Mouse (Mus musculus): Measurements from ENCODE around the gene Lrrc45. TPM values are rescaled to one million over a fixed set of nuclear protein-coding genes. Genes with fewer than 3 reads are reported as not detected.

Lrrc45 gene
- polyA plus RNA-seq, 1 experiment from 2014 or later = 44.1 TPM

DNA sequence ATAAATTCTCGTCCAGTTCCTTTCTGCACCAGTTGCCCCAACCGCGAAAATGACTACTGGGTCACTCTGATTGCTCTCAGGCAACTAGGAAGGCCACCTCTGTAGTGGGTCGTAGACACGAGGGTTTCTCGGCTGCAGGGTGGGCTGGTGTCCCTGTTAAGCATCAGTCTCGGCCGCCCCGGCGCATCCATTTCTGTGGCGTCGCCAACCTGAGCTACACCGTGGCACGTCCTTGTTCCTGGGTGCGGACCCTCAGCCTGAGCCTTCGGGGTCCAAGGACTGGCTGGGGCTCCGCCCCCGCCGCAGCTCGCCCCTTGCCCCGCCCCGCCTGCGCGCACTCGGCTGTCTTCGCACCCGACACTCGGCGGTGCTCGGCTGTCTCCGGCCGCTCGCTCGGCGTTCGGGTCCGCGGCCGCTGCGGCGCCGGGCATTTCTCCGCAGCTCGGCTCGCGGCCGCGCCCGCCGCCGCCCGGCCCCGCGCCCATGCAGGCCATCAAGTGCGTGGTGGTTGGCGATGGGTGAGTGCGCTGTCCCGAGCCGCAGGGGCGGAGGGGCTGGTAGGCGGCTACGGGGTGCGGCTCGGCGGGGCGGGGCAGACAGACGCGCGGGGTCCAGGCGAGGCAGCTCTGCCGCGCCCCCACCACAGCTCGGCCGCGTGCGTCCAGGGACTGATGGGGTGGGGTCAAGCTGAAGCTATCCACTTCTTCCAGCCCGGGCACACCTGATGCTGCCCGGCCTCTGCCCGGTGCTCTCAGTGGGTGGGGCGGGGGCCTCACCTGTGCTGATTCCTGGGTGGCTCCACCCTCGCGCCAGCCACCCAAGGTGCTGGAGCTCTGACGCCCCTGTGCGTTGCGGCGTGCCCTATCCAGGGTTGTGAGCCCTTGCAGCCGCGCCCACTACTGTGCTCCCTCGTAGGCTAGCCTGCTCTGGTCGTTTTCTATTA lies 7.7 kb downstream of the Lrrc45 start, which contains the start of gene Rac3:
Gene Rac3, plus strand, starts transcription at position 347 of the 943 bp plus-strand sequence.
- Histone ChIP-seq H3K27ac (ENCODE audit: low read depth) (peak within 1 kb of the TSS; percentile 46; the same call in 1 of the 2 replicates), H3K36me3 (ENCODE audit: insufficient read depth) (peaks cover 35% of the 10 kb centered on the region), H3K9ac (peak within 1 kb of the TSS; percentile 68), H3K4me3 (ENCODE audit: low read depth, low read length) (peak within 1 kb of the TSS; percentile 61), H3K4me1 (ENCODE audit: insufficient read depth) (0 out of 2 replicates have a peak, but pooled peaks cover 5% of the 10 kb centered on the region), H3K4me2 (peak within 1 kb of the TSS; percentile 99), H3K27me3 (ENCODE audit: insufficient read depth, low read length) (no peaks in the 10 kb centered on the region), H3K9me3 (ENCODE audit: low read depth, low read length) (no peaks in the 10 kb centered on the region)
- no peak for TF ChIP-seq CTCF (IDR thresholded peaks at IDR 0.05; ENCODE audit: low read depth)
- WGBS = 1% methylated on average over 90 of the region's 90 CpGs
- peak; percentile 74 for ATAC-seq (ENCODE audit: insufficient read depth)
- peak; percentile 89 for DNase-seq

DNA sequence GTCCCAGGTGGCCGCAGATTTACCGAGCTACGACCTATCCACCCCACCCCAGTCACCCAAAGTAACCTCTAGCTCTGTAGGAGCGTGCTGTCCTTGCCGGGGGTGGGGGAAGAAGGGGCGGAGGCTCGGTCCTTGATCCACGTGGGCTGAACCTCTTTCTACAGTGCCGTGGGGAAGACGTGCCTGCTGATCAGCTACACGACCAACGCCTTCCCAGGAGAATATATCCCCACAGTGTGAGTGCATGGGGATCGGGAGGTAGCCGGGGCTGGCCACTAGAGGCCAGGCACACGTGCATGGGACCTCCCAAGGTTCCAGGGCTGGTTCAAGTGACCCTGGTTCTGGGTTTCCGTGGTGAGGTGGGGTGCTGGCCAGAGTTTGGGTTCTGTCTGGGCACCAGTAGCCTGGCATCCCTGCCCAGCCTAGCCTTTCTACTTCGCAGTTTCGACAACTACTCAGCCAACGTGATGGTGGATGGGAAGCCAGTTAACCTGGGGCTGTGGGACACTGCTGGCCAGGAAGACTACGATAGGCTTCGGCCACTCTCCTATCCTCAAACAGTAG lies 8.4 kb downstream of the Lrrc45 start:
- peak overlapping the region; percentile 68 for H3K9ac ChIP-seq
- H3K36me3 ChIP-seq (ENCODE audit: insufficient read depth) = peaks cover 30% of the 10 kb centered on the region
- H3K27me3 ChIP-seq (ENCODE audit: insufficient read depth, low read length) = no peaks in the 10 kb centered on the region
- TF ChIP-seq CTCF (IDR thresholded peaks at IDR 0.05; ENCODE audit: low read depth) = peak; percentile 41
- no peak for DNase-seq
- peak overlapping the region; percentile 99 for H3K4me2 ChIP-seq
- WGBS = 17% methylated on average over 21 of the region's 21 CpGs
- peak overlapping the region; percentile 61 for H3K4me3 ChIP-seq (ENCODE audit: low read depth, low read length)
- 0 out of 2 replicates have a peak, but pooled peaks cover 5% of the 10 kb centered on the region for H3K4me1 ChIP-seq (ENCODE audit: insufficient read depth)
- H3K27ac ChIP-seq (ENCODE audit: low read depth) = no peak overlapping the region
- no peaks in the 10 kb centered on the region for H3K9me3 ChIP-seq (ENCODE audit: low read depth, low read length)
- peak; percentile 5; the same call in 1 of the 2 replicates for ATAC-seq (ENCODE audit: insufficient read depth)

DNA sequence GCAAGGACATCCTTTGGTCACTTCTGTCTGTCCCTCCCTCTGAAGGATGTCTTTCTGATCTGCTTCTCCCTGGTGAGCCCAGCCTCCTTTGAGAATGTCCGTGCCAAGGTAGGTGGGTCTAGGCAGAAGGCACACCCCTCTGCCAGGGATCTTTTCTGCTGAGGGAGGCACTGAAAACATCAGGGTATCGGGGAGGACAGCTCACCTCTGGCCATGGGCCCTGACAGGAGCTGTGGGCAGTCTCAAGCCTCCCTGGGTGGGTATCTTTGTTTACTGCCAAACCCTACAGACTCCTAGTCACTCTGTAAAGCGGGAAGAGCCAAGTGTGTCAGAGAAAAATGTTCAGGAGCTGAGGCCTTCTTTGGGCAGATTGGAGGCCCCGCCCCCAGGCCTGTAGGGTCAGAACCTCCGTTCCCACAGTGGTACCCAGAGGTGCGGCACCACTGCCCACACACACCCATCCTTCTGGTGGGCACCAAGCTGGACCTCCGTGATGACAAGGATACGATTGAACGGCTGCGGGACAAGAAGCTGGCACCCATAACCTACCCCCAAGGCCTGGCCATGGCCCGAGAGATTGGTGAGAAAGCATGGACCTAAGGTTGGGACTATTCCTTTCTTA lies 9.1 kb downstream of the Lrrc45 start:
- DNase-seq (no peak), ATAC-seq (ENCODE audit: insufficient read depth) (no peak)
- H3K9me3 ChIP-seq (ENCODE audit: low read depth, low read length) = no peaks in the 10 kb centered on the region
- 83% methylated on average over 11 of the region's 11 CpGs for WGBS
- peak overlapping the region; percentile 99 for H3K4me2 ChIP-seq
- no peak overlapping the region for H3K4me3 ChIP-seq (ENCODE audit: low read depth, low read length)
- H3K4me1 ChIP-seq (ENCODE audit: insufficient read depth) = 0 out of 2 replicates have a peak, but pooled peaks cover 5% of the 10 kb centered on the region
- no peaks in the 10 kb centered on the region for H3K27me3 ChIP-seq (ENCODE audit: insufficient read depth, low read length)
- peaks cover 23% of the 10 kb centered on the region for H3K36me3 ChIP-seq (ENCODE audit: insufficient read depth)
- H3K27ac ChIP-seq (ENCODE audit: low read depth) = no peak overlapping the region
- TF ChIP-seq CTCF (IDR thresholded peaks at IDR 0.05; ENCODE audit: low read depth) = no peak
- H3K9ac ChIP-seq = no peak overlapping the region

DNA sequence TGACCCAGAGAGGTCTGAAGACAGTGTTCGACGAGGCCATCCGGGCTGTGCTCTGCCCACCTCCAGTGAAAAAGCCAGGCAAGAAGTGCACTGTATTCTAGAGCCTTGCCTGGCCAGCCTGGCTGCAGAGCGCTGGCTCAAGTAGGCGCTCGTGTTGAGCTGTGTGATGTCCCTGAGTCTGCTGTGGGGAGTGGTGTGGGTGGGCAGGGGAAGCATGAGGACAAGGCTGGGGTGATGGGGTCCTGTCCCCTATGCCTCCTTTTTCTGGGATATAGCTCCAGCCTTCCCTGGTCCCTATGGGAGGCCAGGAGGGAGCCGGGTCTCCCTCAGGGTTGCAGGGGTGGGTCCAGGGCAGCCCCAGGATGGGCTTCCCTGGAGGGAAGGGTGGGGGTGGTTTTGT lies 9.8 kb downstream of the Lrrc45 start:
- peaks cover 16% of the 10 kb centered on the region for H3K36me3 ChIP-seq (ENCODE audit: insufficient read depth)
- WGBS = 84% methylated on average over 7 of the region's 7 CpGs
- no peak for TF ChIP-seq CTCF (IDR thresholded peaks at IDR 0.05; ENCODE audit: low read depth)
- ATAC-seq (ENCODE audit: insufficient read depth) (no peak), DNase-seq (no peak)
- no peak overlapping the region for H3K4me2 ChIP-seq
- no peaks in the 10 kb centered on the region for H3K27me3 ChIP-seq (ENCODE audit: insufficient read depth, low read length)
- 0 out of 2 replicates have a peak, but pooled peaks cover 5% of the 10 kb centered on the region for H3K4me1 ChIP-seq (ENCODE audit: insufficient read depth)
- H3K4me3 ChIP-seq (ENCODE audit: low read depth, low read length) = no peak overlapping the region
- no peak overlapping the region for H3K27ac ChIP-seq (ENCODE audit: low read depth)
- no peaks in the 10 kb centered on the region for H3K9me3 ChIP-seq (ENCODE audit: low read depth, low read length)
- no peak overlapping the region for H3K9ac ChIP-seq

DNA sequence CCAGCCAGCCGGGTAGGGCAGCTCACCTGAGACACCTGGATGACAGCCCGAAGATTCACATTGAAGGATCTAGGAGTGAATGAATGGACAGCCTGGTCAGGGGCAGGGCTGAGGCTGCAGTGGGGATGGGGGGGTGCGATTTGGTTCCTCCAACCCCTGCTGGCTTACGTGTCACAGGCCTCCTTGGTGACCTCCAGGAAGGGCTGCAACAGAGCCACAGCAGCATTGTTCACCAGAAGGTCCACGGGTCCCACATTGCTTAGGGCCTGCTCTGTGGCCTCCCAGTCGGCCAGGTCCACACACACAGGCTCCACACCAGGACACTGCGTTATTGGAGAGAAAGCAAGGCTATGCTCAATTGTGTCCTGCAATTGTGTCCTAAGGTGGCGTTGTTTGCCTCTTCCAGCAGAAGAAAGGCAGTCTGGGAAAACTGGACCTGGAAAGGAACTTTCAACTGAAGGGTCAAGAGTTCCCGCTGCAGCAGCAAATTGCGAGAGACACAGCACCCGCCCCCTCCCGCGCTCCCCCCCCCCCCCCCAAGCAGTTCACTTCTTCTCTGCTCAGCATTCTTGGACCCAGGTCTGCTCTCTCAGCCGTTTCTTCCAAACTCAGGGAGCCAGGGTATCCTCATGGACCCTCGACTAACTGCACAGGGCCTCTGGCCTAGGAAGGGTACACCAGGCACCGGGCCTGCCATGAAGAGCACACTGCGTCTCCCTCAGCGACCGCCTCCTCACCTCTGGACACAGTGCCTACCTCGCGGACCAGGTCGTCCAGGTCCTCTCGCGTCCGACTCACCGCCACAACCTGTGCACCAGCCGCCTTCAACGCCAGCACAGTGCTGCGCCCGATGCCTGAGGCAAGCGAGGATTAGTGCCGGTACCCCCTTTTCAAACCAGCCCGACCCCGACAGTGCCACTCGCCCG lies 12.8 kb downstream of the Lrrc45 start:
- no peaks in the 10 kb centered on the region for H3K27me3 ChIP-seq (ENCODE audit: insufficient read depth, low read length)
- 0 out of 2 replicates have a peak overlapping the region, but pooled peaks have one; percentile 12 for H3K27ac ChIP-seq (ENCODE audit: low read depth)
- TF ChIP-seq CTCF (IDR thresholded peaks at IDR 0.05; ENCODE audit: low read depth) = no peak
- no peaks in the 10 kb centered on the region for H3K36me3 ChIP-seq (ENCODE audit: insufficient read depth)
- H3K9ac ChIP-seq = peak overlapping the region; percentile 58
- H3K9me3 ChIP-seq (ENCODE audit: low read depth, low read length) = no peaks in the 10 kb centered on the region
- peak overlapping the region; percentile 84 for H3K4me2 ChIP-seq
- H3K4me1 ChIP-seq (ENCODE audit: insufficient read depth) = 0 out of 2 replicates have a peak, but pooled peaks cover 2% of the 10 kb centered on the region
- DNase-seq (no peak), ATAC-seq (ENCODE audit: insufficient read depth) (peak; percentile 49)
- peak overlapping the region; percentile 58 for H3K4me3 ChIP-seq (ENCODE audit: low read depth, low read length)
- 16% methylated on average over 36 of the region's 36 CpGs for WGBS

DNA sequence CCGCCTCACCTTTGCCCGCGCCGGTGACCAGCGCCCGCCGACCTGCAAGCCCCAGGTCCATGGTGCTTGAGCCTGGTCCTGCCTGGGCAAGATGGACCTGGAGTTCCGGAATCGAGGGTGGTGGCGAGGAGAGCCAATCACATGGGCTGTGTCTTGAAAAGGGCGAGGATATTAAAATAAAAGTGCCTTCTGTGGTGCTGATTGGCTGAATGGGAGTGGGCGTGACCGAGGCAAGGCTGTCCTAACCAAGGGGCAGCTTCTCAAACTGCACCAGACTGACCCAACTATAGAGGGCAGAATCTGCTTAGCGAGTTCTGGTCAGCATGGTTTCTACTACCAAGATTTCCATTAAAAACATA lies 13.4 kb downstream of the Lrrc45 start, which contains the start of gene Dcxr:
Gene Dcxr, minus strand, starts transcription at position 113 of the 359 bp plus-strand sequence.
- WGBS = 1% methylated on average over 14 of the region's 14 CpGs
- H3K9me3 ChIP-seq (ENCODE audit: low read depth, low read length) = no peaks in the 10 kb centered on the region
- peak within 1 kb of the TSS; percentile 58 for H3K9ac ChIP-seq
- TF ChIP-seq CTCF (IDR thresholded peaks at IDR 0.05; ENCODE audit: low read depth) = peak; percentile 67
- peak within 1 kb of the TSS; percentile 58 for H3K4me3 ChIP-seq (ENCODE audit: low read depth, low read length)
- 0 out of 2 replicates have a peak within 1 kb of the TSS, but pooled peaks have one; percentile 12 for H3K27ac ChIP-seq (ENCODE audit: low read depth)
- ATAC-seq (ENCODE audit: insufficient read depth) = peak; percentile 89
- H3K27me3 ChIP-seq (ENCODE audit: insufficient read depth, low read length) = no peaks in the 10 kb centered on the region
- DNase-seq = peak; percentile 94
- no peaks in the 10 kb centered on the region for H3K36me3 ChIP-seq (ENCODE audit: insufficient read depth)
- 0 out of 2 replicates have a peak, but pooled peaks cover 2% of the 10 kb centered on the region for H3K4me1 ChIP-seq (ENCODE audit: insufficient read depth)
- H3K4me2 ChIP-seq = peak within 1 kb of the TSS; percentile 84

All from lung, embryonic 14.5 days (tissue).